Mouse (Mus musculus): ENCODE measurements around the gene Ptov1. TPM values are rescaled to one million over a fixed set of nuclear protein-coding genes. Genes with fewer than 3 reads are reported as not detected.

Ptov1 gene
- polyA plus RNA-seq, 1 experiment from 2014 or later, result 210 TPM

DNA sequence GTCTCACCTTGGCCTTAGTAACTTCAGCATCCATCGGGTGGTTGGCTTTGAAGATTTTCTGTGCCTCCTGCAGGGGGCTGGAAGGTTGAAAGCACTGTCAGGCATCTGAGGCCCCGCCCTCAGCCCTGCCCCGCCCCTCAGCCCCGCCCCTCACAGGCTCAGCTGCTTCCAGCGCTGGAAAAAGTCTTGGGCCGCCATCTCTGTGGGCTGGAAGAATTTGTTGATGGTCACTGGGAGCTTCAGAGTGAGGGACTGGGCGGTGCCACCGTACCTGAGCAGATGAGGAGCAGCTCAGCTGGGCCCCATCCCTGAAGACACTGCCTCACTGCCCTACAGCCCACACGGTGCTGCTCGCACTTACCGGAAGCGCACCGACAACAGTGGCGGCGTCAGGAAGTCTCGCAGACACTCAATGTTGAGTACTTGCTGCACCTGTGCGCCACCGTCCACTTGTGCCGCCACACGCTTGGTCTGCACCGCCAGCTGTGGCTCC, 31.7 kb upstream of the Ptov1 start:
- Histone ChIP-seq H3K27ac (ENCODE audit: low read length) (peak overlapping the region; percentile 14; the same call in 1 of the 2 replicates), H3K4me2 (ENCODE audit: low read depth, low read length) (peak overlapping the region; percentile 52), H3K36me3 (ENCODE audit: control insufficient read depth, insufficient read depth) (peaks cover 31% of the 10 kb centered on the region), H3K9ac (ENCODE audit: low read length) (no peak overlapping the region; the same call in 1 of the 2 replicates), H3K27me3 (ENCODE audit: control insufficient read depth, insufficient read depth, low read length) (no peaks in the 10 kb centered on the region), H3K9me3 (replicated peaks; ENCODE audit: control insufficient read depth, low read length) (no peaks in the 10 kb centered on the region), H3K4me1 (ENCODE audit: control insufficient read depth, insufficient read depth, low read length) (peaks cover 19% of the 10 kb centered on the region), H3K4me3 (ENCODE audit: low read length) (peak overlapping the region; percentile 37)
- 16% methylated on average over 21 of the region's 21 CpGs for WGBS
- ATAC-seq (replicated peaks; ENCODE audit: extremely low read depth, insufficient read depth, low FRiP score), result peak; percentile 20; the same call in 1 of the 2 replicates

DNA sequence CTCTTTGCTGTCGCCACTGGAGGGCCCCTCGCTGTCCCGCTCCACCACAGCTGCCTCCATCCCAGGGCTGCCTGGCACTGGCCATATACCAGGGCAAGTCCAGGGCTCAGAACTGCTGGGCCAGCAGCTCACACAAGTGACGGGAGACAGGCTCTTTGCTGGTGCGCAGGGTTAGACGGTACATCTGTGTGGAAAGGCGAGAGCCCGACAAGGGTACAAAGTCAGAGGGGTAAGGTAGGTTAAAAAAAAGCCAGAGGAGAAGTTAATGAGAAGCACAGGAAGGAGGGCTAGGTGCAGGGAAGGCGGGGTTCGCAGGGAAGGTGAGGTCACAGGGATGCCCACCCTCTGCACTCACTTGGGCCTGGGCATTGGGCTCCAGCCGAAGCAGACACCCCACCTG, 31.0 kb upstream of the Ptov1 start:
- no peak overlapping the region for H3K9ac ChIP-seq (ENCODE audit: low read length)
- peaks cover 19% of the 10 kb centered on the region for H3K4me1 ChIP-seq (ENCODE audit: control insufficient read depth, insufficient read depth, low read length)
- ATAC-seq (replicated peaks; ENCODE audit: extremely low read depth, insufficient read depth, low FRiP score), result no peak
- no peaks in the 10 kb centered on the region for H3K27me3 ChIP-seq (ENCODE audit: control insufficient read depth, insufficient read depth, low read length)
- no peak overlapping the region for H3K4me2 ChIP-seq (ENCODE audit: low read depth, low read length)
- H3K9me3 ChIP-seq (replicated peaks; ENCODE audit: control insufficient read depth, low read length), result no peaks in the 10 kb centered on the region
- H3K4me3 ChIP-seq (ENCODE audit: low read length), result no peak overlapping the region
- H3K27ac ChIP-seq (ENCODE audit: low read length), result no peak overlapping the region
- peaks cover 26% of the 10 kb centered on the region for H3K36me3 ChIP-seq (ENCODE audit: control insufficient read depth, insufficient read depth)
- WGBS, result 91% methylated on average over 11 of the region's 11 CpGs

GRCm38 (mm10) chr7:44898607-44899006, 29.0 kb upstream of the Ptov1 start:
- Histone ChIP-seq H3K9ac (ENCODE audit: low read length) (no peak overlapping the region), H3K4me1 (ENCODE audit: control insufficient read depth, insufficient read depth, low read length) (peaks cover 19% of the 10 kb centered on the region), H3K4me3 (ENCODE audit: low read length) (no peak overlapping the region), H3K27ac (ENCODE audit: low read length) (no peak overlapping the region), H3K36me3 (ENCODE audit: control insufficient read depth, insufficient read depth) (peaks cover 7% of the 10 kb centered on the region), H3K9me3 (replicated peaks; ENCODE audit: control insufficient read depth, low read length) (no peaks in the 10 kb centered on the region), H3K4me2 (ENCODE audit: low read depth, low read length) (no peak overlapping the region), H3K27me3 (ENCODE audit: control insufficient read depth, insufficient read depth, low read length) (no peaks in the 10 kb centered on the region)
- 39% methylated on average over 19 of the region's 19 CpGs for WGBS
- no peak for ATAC-seq (replicated peaks; ENCODE audit: extremely low read depth, insufficient read depth, low FRiP score)

GRCm38 (mm10) chr7:44896499-44896898, 26.9 kb upstream of the Ptov1 start:
- Histone ChIP-seq H3K9me3 (replicated peaks; ENCODE audit: control insufficient read depth, low read length) (no peaks in the 10 kb centered on the region), H3K4me3 (ENCODE audit: low read length) (peak overlapping the region; percentile 75), H3K4me2 (ENCODE audit: low read depth, low read length) (peak overlapping the region; percentile 70), H3K36me3 (ENCODE audit: control insufficient read depth, insufficient read depth) (no peaks in the 10 kb centered on the region; the same call in 1 of the 2 replicates), H3K27me3 (ENCODE audit: control insufficient read depth, insufficient read depth, low read length) (no peaks in the 10 kb centered on the region), H3K9ac (ENCODE audit: low read length) (peak overlapping the region; percentile 88), H3K27ac (ENCODE audit: low read length) (peak overlapping the region; percentile 91), H3K4me1 (ENCODE audit: control insufficient read depth, insufficient read depth, low read length) (peaks cover 25% of the 10 kb centered on the region)
- ATAC-seq (replicated peaks; ENCODE audit: extremely low read depth, insufficient read depth, low FRiP score), result no peak
- 31% methylated on average over 10 of the region's 10 CpGs for WGBS

- Histone ChIP-seq H3K9me3 (replicated peaks; ENCODE audit: control insufficient read depth, low read length) (no peaks in the 10 kb centered on the region), H3K4me2 (ENCODE audit: low read depth, low read length) (peak within 1 kb of the TSS; percentile 70), H3K4me1 (ENCODE audit: control insufficient read depth, insufficient read depth, low read length) (peaks cover 29% of the 10 kb centered on the region), H3K27me3 (ENCODE audit: control insufficient read depth, insufficient read depth, low read length) (no peaks in the 10 kb centered on the region), H3K27ac (ENCODE audit: low read length) (peak within 1 kb of the TSS; percentile 91), H3K9ac (ENCODE audit: low read length) (peak within 1 kb of the TSS; percentile 88), H3K36me3 (ENCODE audit: control insufficient read depth, insufficient read depth) (no peaks in the 10 kb centered on the region; the same call in 1 of the 2 replicates), H3K4me3 (ENCODE audit: low read length) (peak within 1 kb of the TSS; percentile 75)
- 2% methylated on average over 34 of the region's 34 CpGs for WGBS
- ATAC-seq (replicated peaks; ENCODE audit: extremely low read depth, insufficient read depth, low FRiP score), result peak; percentile 49
These were observed 26.2 kb upstream of the Ptov1 start, which contains the start of gene Fuz for GRCm38 (mm10) chr7:44895593-44896434. Gene Fuz (plus strand): TSS chr7:44896079.

- Histone ChIP-seq H3K9me3 (replicated peaks; ENCODE audit: control insufficient read depth, low read length) (no peaks in the 10 kb centered on the region), H3K27ac (ENCODE audit: low read length) (no peak overlapping the region), H3K4me3 (ENCODE audit: low read length) (peak overlapping the region; percentile 75), H3K36me3 (ENCODE audit: control insufficient read depth, insufficient read depth) (no peaks in the 10 kb centered on the region), H3K27me3 (ENCODE audit: control insufficient read depth, insufficient read depth, low read length) (no peaks in the 10 kb centered on the region), H3K4me2 (ENCODE audit: low read depth, low read length) (peak overlapping the region; percentile 70), H3K9ac (ENCODE audit: low read length) (no peak overlapping the region), H3K4me1 (ENCODE audit: control insufficient read depth, insufficient read depth, low read length) (peaks cover 35% of the 10 kb centered on the region)
- ATAC-seq (replicated peaks; ENCODE audit: extremely low read depth, insufficient read depth, low FRiP score), result no peak
- WGBS, result 69% methylated on average over 7 of the region's 7 CpGs
These were observed 25.6 kb upstream of the Ptov1 start for GRCm38 (mm10) chr7:44895206-44895592.

DNA sequence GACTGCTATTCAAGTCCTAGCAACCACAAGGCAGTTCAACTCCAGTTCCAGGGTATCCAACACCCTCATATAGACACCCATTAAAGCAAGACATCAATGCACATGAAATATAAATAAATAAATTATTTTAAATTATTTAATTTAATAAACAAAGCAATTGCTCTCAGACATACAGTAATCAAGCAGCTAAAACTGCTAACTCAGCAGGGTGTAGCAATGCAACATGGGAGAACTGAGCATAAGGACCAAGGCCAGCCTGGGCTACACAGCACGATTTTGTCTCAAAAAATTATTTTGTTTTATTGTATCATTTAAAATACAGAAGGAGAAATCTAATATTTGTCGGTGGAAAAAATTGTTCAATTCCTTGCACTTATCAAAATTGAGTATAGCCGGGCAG, 24.6 kb upstream of the Ptov1 start:
- no peaks in the 10 kb centered on the region for H3K9me3 ChIP-seq (replicated peaks; ENCODE audit: control insufficient read depth, low read length)
- H3K36me3 ChIP-seq (ENCODE audit: control insufficient read depth, insufficient read depth), result no peaks in the 10 kb centered on the region
- ATAC-seq (replicated peaks; ENCODE audit: extremely low read depth, insufficient read depth, low FRiP score), result no peak
- no peak overlapping the region for H3K4me3 ChIP-seq (ENCODE audit: low read length)
- peaks cover 39% of the 10 kb centered on the region for H3K4me1 ChIP-seq (ENCODE audit: control insufficient read depth, insufficient read depth, low read length)
- no peak overlapping the region for H3K9ac ChIP-seq (ENCODE audit: low read length)
- no peak overlapping the region for H3K27ac ChIP-seq (ENCODE audit: low read length)
- 84% methylated on average over 3 of the region's 3 CpGs for WGBS
- no peaks in the 10 kb centered on the region for H3K27me3 ChIP-seq (ENCODE audit: control insufficient read depth, insufficient read depth, low read length)
- no peak overlapping the region for H3K4me2 ChIP-seq (ENCODE audit: low read depth, low read length)

- H3K4me2 ChIP-seq (ENCODE audit: low read depth, low read length), result peak overlapping the region; percentile 55
- peak overlapping the region; percentile 84 for H3K27ac ChIP-seq (ENCODE audit: low read length)
- no peaks in the 10 kb centered on the region for H3K9me3 ChIP-seq (replicated peaks; ENCODE audit: control insufficient read depth, low read length)
- no peaks in the 10 kb centered on the region for H3K36me3 ChIP-seq (ENCODE audit: control insufficient read depth, insufficient read depth)
- H3K4me1 ChIP-seq (ENCODE audit: control insufficient read depth, insufficient read depth, low read length), result peaks cover 43% of the 10 kb centered on the region
- no peaks in the 10 kb centered on the region for H3K27me3 ChIP-seq (ENCODE audit: control insufficient read depth, insufficient read depth, low read length)
- 22% methylated on average over 8 of the region's 8 CpGs for WGBS
- H3K4me3 ChIP-seq (ENCODE audit: low read length), result peak overlapping the region; percentile 16; the same call in 1 of the 2 replicates
- H3K9ac ChIP-seq (ENCODE audit: low read length), result peak overlapping the region; percentile 53; the same call in 1 of the 2 replicates
- no peak for ATAC-seq (replicated peaks; ENCODE audit: extremely low read depth, insufficient read depth, low FRiP score)
These were observed 23.6 kb upstream of the Ptov1 start for GRCm38 (mm10) chr7:44893197-44893596.

DNA sequence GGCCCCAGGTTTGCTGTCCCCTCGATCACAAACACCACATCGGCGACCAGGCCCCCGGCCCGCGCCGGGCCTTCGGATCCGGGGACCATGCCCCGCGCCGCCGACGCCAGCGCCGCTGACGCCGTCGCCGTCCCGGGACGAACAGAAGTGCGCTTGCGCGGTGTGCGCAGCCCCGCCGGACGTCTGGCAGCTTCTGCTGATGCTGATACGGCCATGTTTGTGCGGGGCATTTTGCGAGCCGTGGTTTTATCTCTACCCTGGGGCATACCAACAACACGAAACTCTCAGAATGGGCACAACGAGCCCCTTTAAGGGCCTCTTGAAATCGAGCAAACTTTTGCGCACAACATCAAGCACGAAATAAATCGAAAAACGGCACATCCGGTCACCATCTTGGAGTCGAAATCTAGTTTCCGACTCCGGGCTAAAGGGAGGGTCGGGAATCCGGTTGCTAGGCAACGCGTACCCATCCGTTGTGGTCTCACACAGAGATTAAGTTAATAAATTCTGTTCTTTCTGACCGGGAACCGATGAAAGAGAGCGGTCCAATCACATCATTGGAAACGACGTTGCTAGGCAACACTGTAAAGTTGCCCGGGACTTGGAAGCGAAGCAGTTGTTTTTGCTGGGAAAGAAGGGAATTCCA, 22.8 kb upstream of the Ptov1 start, which contains the start of gene Med25:
Gene Med25 (minus strand): TSS at position 437 of the 646 bp plus-strand sequence.
- Histone ChIP-seq H3K36me3 (ENCODE audit: control insufficient read depth, insufficient read depth) (no peaks in the 10 kb centered on the region), H3K9me3 (replicated peaks; ENCODE audit: control insufficient read depth, low read length) (no peaks in the 10 kb centered on the region), H3K4me3 (ENCODE audit: low read length) (peak within 1 kb of the TSS; percentile 88), H3K27ac (ENCODE audit: low read length) (peak within 1 kb of the TSS; percentile 87), H3K27me3 (ENCODE audit: control insufficient read depth, insufficient read depth, low read length) (no peaks in the 10 kb centered on the region), H3K4me2 (ENCODE audit: low read depth, low read length) (peak within 1 kb of the TSS; percentile 93), H3K4me1 (ENCODE audit: control insufficient read depth, insufficient read depth, low read length) (peaks cover 49% of the 10 kb centered on the region), H3K9ac (ENCODE audit: low read length) (peak within 1 kb of the TSS; percentile 95)
- WGBS, result under 1% methylated on average over 56 of the region's 56 CpGs
- peak; percentile 64 for ATAC-seq (replicated peaks; ENCODE audit: extremely low read depth, insufficient read depth, low FRiP score)
